Mouse (Mus musculus) forebrain, embryonic 16.5 days (tissue): ENCODE results near the gene Tigd2. TPM values are rescaled to one million over a fixed set of nuclear protein-coding genes. Genes with fewer than 3 reads are reported as not detected.

Experiments
- ATAC-seq: fragments of 200-750 bp; cut with Nextera tagmentation; 2 replicates; pipeline ENCODE4 v1.8.0; 2017; ENCODE audit warnings: mild to moderate bottlenecking, moderate library complexity
- H3K27ac ChIP-seq: fragments of 300-500 bp; sonication (generic); 2 replicates; pipeline ENCODE4 v1.5.1; 2014; ENCODE audit warnings: low read length, control low read depth
- H3K27me3 ChIP-seq: fragments of 300-500 bp; sonication (generic); replicated peaks from 2 replicates; pipeline ENCODE4 v1.6.1; 2014; ENCODE audit warnings: low read length; ENCODE audit not compliant: control insufficient read depth, insufficient read depth
- H3K36me3 ChIP-seq: fragments of 300-500 bp; sonication (generic); 2 replicates; pipeline ENCODE4 v1.6.1; 2014; ENCODE audit not compliant: control insufficient read depth, insufficient read depth
- H3K4me1 ChIP-seq: fragments of 300-500 bp; sonication (generic); replicated peaks from 2 replicates; pipeline ENCODE4 v1.6.1; 2014; ENCODE audit warnings: low read length; ENCODE audit not compliant: control insufficient read depth, insufficient read depth
- H3K4me2 ChIP-seq: fragments of 300-500 bp; sonication (generic); 2 replicates; pipeline ENCODE4 v1.6.1; 2014; ENCODE audit warnings: mild to moderate bottlenecking, low read length, control low read depth
- H3K4me3 ChIP-seq: fragments of 300-500 bp; sonication (generic); replicated peaks from 2 replicates; pipeline ENCODE4 v1.5.1; 2014; ENCODE audit warnings: mild to moderate bottlenecking, low read length, control low read depth
- H3K9ac ChIP-seq: fragments of 300-500 bp; sonication (generic); replicated peaks from 2 replicates; pipeline ENCODE4 v1.6.1; 2014; ENCODE audit warnings: low read depth, low read length, control low read depth
- H3K9me3 ChIP-seq: fragments of 300-500 bp; sonication (generic); 2 replicates; pipeline ENCODE4 v1.6.1; 2016; ENCODE audit warnings: low read length; ENCODE audit not compliant: control insufficient read depth
- WGBS: fragments of 180-500 bp; shearing (Covaris S2); extraction: QIAGEN DNeasy Blood & Tissue Kit; methylation state at CpG from one replicate; pipeline ENCODE4 v1.1.7; 2014; 5-methylcytosine and 5-hydroxymethylcytosine counted together
- polyA plus RNA-seq: library from polyadenylated mRNA; unstranded; fragments of >200 nt; fragmentation: Nextera tagmentation; extraction: Ambion mirVana; gene quantifications from 2 replicates; pipeline ENCODE4 v1.2.1, GENCODE M21; 2015

Tigd2 gene
- 7.4 and 8.1 TPM in 2 replicates for polyA plus RNA-seq

DNA sequence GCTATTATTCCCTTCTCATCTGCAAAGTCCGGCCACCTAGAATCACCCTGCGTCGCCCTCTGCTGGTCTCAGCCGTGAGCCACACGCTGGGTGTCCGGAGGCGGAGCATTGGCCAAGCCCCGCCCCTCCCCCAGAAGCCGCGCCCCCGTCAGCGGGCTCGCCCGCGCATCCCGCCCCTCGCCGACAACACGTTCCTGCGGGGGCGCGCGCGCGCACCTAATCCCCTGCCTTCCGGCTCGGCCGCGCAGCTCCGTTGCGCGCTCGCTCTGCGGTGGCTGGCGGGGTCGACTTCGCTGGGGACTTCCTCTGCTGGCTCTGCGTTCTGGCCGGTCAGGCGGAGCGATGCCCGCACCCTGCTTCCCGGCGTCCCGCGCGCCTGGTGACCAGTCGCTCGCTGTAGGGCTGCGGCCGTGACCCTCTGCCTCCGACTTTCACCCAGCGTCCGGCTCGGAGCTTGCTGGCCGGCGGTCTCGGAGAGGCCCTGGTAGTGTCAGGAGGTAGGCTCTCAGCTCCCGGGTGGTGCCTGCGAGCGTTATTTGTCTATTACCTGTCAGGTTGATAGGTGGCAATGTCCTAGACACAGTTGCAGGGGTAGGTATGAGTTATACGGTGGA, at the start of gene Tigd2:
Gene Tigd2, plus strand, starts transcription at position 186 of the 614 bp plus-strand sequence.
- H3K4me3 ChIP-seq: peak within 1 kb of the TSS; percentile 53
- H3K36me3 ChIP-seq: no peaks in the 10 kb centered on the region
- no peaks in the 10 kb centered on the region for H3K9me3 ChIP-seq
- peak within 1 kb of the TSS; percentile 12 for H3K27ac ChIP-seq
- peak within 1 kb of the TSS; percentile 67 for H3K9ac ChIP-seq
- no peaks in the 10 kb centered on the region for H3K27me3 ChIP-seq
- H3K4me1 ChIP-seq: peaks cover 3% of the 10 kb centered on the region; the same call in 1 of the 2 replicates
- under 1% methylated on average over 62 of the region's 62 CpGs for WGBS
- peak within 1 kb of the TSS; percentile 64 for H3K4me2 ChIP-seq
- ATAC-seq: peak; percentile 98

DNA sequence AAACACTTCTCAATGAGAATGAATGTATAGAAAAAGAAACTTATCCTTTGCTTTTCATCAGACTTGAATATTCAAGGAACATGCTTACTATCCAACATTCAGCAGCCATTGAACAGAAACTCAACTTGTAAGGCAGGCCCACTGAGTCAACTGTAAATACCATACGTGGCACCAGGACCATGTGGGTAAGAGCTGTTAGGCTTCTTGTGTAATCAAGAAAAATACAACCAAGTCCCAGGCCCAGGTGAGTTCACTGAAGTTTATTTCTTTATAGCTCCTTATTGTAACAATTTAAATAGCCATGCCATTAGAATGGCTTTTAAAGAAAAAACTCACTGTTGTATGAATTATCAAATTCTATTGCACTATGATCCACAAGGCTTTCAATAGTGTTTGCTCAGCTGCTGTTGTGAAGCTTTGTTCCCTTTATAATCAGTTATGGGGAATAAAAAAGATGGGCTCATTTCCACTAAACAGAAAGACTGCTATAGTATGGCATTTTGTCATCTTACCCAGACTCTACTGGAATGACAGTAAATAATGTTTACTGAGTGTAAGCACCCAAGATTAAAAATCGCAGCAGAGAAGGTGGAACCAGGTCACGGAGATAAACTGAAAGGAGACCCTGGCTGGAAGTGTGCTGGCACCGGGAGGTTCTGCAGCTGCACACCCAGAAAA, 46.7 kb upstream of the Tigd2 start:
- WGBS: 87% methylated on average over 4 of the region's 4 CpGs
- no peak for ATAC-seq
- Histone ChIP-seq H3K4me2 (no peak overlapping the region), H3K9me3 (no peaks in the 10 kb centered on the region), H3K9ac (no peak overlapping the region), H3K36me3 (no peaks in the 10 kb centered on the region), H3K27me3 (no peaks in the 10 kb centered on the region), H3K4me1 (no peaks in the 10 kb centered on the region), H3K27ac (no peak overlapping the region), H3K4me3 (no peak overlapping the region)

DNA sequence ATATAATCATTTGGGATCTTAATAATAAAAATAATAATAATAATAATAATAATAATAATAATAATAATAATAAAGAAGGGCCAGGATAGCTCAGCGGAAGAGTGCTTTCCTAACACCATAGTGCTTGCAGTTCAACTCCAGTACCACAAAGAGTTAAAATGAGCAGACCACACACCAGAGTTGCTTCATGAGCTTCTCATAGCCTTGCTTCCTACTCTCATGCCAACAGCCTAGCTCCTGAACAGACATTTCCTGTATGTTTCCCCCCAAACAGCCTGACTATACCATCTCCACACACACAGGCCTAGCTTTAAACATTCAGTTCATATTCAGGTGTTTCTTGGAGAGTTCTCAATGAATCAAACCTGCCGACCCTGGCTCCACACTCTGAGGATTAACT, 45.8 kb upstream of the Tigd2 start:
- Histone ChIP-seq H3K4me1 (no peaks in the 10 kb centered on the region), H3K9me3 (no peaks in the 10 kb centered on the region), H3K9ac (no peak overlapping the region), H3K27me3 (no peaks in the 10 kb centered on the region), H3K36me3 (no peaks in the 10 kb centered on the region), H3K27ac (no peak overlapping the region), H3K4me2 (no peak overlapping the region), H3K4me3 (no peak overlapping the region)
- WGBS: 79% methylated on average over 2 of the region's 2 CpGs
- ATAC-seq: no peak

DNA sequence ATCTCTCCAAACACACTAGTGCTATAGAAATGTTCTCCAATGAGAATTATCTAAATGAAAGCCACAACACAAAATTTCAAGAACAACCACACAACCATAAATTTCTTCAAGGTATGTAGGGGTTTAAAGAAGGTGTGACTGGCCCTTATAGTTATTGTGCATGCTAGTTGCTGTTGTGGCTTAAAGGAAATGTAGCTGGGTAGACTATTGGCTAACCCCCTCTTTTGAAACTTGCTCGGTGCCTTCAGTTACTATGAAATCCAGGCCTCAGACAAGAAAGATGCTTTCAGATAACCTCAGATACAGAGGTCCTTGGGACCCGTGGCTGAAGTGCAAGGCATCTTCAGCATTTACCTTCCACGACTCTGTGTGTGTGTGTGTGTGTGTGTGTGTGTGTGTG, 45.3 kb upstream of the Tigd2 start:
- no peak overlapping the region for H3K4me3 ChIP-seq
- H3K9me3 ChIP-seq: no peaks in the 10 kb centered on the region
- H3K36me3 ChIP-seq: no peaks in the 10 kb centered on the region
- H3K9ac ChIP-seq: no peak overlapping the region
- no peak for ATAC-seq
- no peaks in the 10 kb centered on the region for H3K4me1 ChIP-seq
- H3K27ac ChIP-seq: no peak overlapping the region
- 95% methylated on average over 3 of the region's 3 CpGs for WGBS
- no peaks in the 10 kb centered on the region for H3K27me3 ChIP-seq
- no peak overlapping the region for H3K4me2 ChIP-seq

DNA sequence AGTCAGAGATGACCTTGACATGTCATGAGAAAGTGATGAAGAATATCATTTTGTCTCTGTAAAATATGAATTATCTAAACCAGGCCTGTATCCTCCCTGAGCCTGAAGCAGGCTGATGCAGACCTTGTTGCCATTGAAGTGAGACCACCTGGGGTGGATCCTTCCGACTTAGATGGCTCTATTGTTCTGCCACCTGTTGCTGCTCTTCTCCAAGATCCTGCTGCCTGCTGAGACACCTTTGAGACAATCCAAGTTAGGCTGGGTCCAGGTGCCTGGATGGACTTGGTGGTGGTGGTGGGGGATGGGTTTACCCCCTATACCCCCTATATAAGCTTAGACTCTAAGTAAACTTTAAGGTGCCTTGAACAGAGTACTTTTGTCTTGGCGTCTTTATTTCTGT, 39.7 kb upstream of the Tigd2 start:
- no peaks in the 10 kb centered on the region for H3K36me3 ChIP-seq
- H3K4me1 ChIP-seq: no peaks in the 10 kb centered on the region
- H3K4me2 ChIP-seq: no peak overlapping the region
- H3K9ac ChIP-seq: no peak overlapping the region
- 16% methylated on average over 2 of the region's 2 CpGs for WGBS
- H3K27me3 ChIP-seq: no peaks in the 10 kb centered on the region
- no peak for ATAC-seq
- H3K4me3 ChIP-seq: no peak overlapping the region
- H3K27ac ChIP-seq: no peak overlapping the region
- no peaks in the 10 kb centered on the region for H3K9me3 ChIP-seq

DNA sequence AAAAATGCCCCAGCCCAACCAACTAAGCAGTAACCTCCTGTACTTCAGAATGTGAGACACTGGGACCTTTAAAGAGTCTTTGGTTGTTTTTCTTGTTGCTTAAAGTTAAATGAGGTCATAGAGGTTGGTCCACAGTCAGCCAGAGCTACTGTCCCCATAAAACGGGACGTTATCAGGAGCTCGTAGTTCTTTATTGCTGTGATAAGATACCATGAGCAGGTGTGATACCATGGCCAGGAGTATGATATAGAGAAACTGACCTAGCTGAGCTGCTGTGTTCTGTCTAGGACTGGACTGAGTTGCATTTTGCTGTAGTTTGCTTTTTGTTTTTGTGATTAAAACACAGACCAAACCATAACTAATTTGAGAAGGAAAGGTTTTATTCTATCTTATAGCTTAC, 37.4 kb upstream of the Tigd2 start:
- 96% methylated on average over 3 of the region's 3 CpGs for WGBS
- Histone ChIP-seq H3K4me2 (no peak overlapping the region), H3K4me3 (no peak overlapping the region), H3K9ac (no peak overlapping the region), H3K27me3 (no peaks in the 10 kb centered on the region), H3K9me3 (no peaks in the 10 kb centered on the region), H3K4me1 (no peaks in the 10 kb centered on the region), H3K27ac (no peak overlapping the region), H3K36me3 (no peaks in the 10 kb centered on the region)
- ATAC-seq: no peak

DNA sequence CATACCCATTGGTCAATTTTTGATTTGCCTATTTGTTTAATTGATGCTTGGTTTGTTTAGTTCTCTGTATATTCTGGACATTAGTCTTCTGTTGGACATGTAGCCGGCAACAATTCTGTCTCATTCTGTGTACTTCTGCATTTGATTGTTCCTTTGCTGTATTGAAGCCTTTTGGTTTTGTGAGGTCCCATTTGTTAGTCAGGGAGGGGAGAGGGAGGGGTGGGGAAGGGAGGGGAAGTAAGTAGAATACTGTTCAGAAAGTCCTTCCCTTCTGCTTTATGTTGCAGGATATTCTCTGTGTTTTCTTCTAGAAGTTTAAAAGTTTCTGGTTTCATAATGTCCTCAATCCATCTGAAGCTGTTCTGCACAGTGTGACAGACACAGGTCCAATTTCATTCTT, 34.7 kb upstream of the Tigd2 start:
- ATAC-seq: no peak
- WGBS: 51% methylated on average over 1 of the region's 1 CpGs
- Histone ChIP-seq H3K27ac (no peak overlapping the region), H3K4me3 (no peak overlapping the region), H3K36me3 (no peaks in the 10 kb centered on the region), H3K4me2 (no peak overlapping the region), H3K9ac (no peak overlapping the region), H3K27me3 (no peaks in the 10 kb centered on the region), H3K4me1 (no peaks in the 10 kb centered on the region), H3K9me3 (no peaks in the 10 kb centered on the region)

DNA sequence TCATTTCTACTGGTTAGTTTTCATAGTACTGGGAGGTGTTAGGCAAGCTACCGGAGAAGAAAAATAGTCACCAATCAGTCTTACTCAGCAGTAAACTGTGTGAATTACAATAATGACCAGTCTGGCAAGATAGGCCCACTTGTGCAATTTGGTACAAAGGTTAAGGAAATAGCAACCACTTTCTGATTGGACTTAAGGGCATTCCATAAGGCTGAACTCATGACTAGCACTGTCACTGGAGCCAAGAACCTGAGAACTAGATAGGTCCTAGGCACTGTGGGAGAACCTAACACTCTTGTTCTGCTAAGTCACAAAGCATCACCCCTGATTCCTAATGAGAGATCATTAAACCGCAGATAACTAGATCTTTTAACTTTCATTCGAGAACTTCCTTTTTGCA, 30.6 kb upstream of the Tigd2 start:
- no peak overlapping the region for H3K4me3 ChIP-seq
- no peaks in the 10 kb centered on the region for H3K36me3 ChIP-seq
- H3K9me3 ChIP-seq: no peaks in the 10 kb centered on the region
- no peaks in the 10 kb centered on the region for H3K27me3 ChIP-seq
- WGBS: 92% methylated on average over 3 of the region's 3 CpGs
- no peak overlapping the region for H3K27ac ChIP-seq
- ATAC-seq: no peak
- no peak overlapping the region for H3K9ac ChIP-seq
- no peak overlapping the region for H3K4me2 ChIP-seq
- no peaks in the 10 kb centered on the region for H3K4me1 ChIP-seq

DNA sequence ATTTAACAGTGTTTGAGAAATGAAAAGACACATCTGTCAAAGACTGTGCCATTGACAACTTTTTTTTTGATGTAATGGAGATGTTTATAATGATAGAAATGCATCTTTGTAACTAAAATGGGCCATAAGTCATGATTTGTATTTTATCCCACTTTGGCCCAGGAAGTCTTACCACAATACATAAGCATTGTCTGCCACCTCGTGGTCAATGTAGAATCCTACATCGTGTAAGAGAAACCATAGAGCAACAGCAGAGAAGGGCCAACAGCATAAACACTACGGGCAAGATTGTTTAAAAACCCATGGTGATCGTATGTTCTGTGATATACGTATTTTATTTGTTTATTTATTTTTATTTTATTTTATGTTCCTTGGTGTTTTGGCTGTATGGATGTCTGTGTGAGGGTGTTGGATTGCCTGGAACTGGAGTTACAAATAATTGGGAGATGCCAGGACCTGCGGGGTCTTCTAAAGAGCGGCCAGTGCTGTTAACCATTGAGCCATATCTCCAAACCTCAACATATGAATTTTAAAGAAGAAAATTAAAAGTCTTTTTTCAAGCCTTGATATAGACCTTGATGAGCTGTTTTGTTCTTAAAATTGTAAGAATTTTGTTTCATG, 28.2 kb upstream of the Tigd2 start:
- H3K4me3 ChIP-seq: no peak overlapping the region
- H3K4me1 ChIP-seq: no peaks in the 10 kb centered on the region
- 41% methylated on average over 7 of the region's 7 CpGs for WGBS
- H3K36me3 ChIP-seq: no peaks in the 10 kb centered on the region
- H3K27ac ChIP-seq: no peak overlapping the region
- peak; percentile 92 for ATAC-seq
- no peaks in the 10 kb centered on the region for H3K9me3 ChIP-seq
- no peak overlapping the region for H3K9ac ChIP-seq
- H3K27me3 ChIP-seq: no peaks in the 10 kb centered on the region
- no peak overlapping the region for H3K4me2 ChIP-seq
